Mouse (Mus musculus): Measurements from ENCODE around the gene Sln.

GRCm38 (mm10) chr9:53899836-53900235, 49.9 kb downstream of the Sln start:
- TF ChIP-seq CTCF (IDR thresholded peaks at IDR 0.05; ENCODE audit: low read depth) (no peak), EP300 (IDR thresholded peaks at IDR 0.05; ENCODE audit: low read depth) (no peak)
